Mouse (Mus musculus) bone marrow, adult 2 months (tissue): ENCODE data around the gene Plekha5.

Source experiments
- CTCF ChIP-seq: fragments of 200-500 bp; IDR thresholded peaks from 2 replicates; pipeline ENCODE4 v1.5.1; 2011; ENCODE audit warnings: low read length, control low read depth; ENCODE audit not compliant: control insufficient read depth, insufficient read depth
- POLR2A ChIP-seq: fragments of 200-500 bp; IDR thresholded peaks from 2 replicates; pipeline ENCODE4 v1.6.1; 2011; ENCODE audit warnings: low read depth, mild to moderate bottlenecking, control low read depth, low read length, borderline replicate concordance; ENCODE audit not compliant: control insufficient read depth

DNA sequence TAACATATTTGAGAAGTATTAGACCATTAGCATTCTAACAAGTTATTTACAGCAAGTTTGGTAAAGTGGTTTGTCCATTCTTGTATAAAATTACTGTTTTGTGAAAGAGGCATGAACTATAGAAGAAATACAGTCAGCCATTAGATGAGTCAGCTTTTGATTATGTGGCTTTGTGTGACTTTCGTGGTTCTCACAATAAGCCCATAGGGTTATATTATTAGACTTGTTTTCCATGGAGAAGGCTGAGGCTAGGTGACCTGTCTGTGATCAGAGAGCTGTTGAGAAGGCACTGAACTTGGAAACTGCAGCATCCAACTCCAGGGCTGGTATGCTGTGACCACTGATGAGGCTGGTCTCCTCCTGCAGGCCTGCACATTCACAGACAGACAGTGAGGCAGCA, 88.2 kb downstream of the Plekha5 start:
- TF ChIP-seq CTCF, result no peak
- TF ChIP-seq POLR2A, result no peak
